Mouse (Mus musculus) hindbrain, postnatal 0 days (tissue): ENCODE results near the gene Wasf2. TPM values are rescaled to one million over a fixed set of nuclear protein-coding genes. Genes with fewer than 3 reads are reported as not detected.
A peak's percentile ranks its signal among the peaks of the same experiment; 100 is the strongest.

Source experiments
- ATAC-seq: fragments of 200-750 bp; cut with Nextera tagmentation; 2 replicates; pipeline ENCODE4 v1.8.0; 2017; ENCODE audit warnings: mild to moderate bottlenecking, moderate TSS enrichment, moderate library complexity
- DNase-seq: peaks from one replicate; pipeline ENCODE4 v3.0.0-alpha.2; 2015; ENCODE audit warnings: low spot score
- H3K27ac ChIP-seq: fragments of 300-500 bp; sonication (generic); 2 replicates; pipeline ENCODE4 v1.5.1; 2014; ENCODE audit warnings: mild to moderate bottlenecking
- H3K27me3 ChIP-seq: fragments of 300-500 bp; sonication (generic); 2 replicates; pipeline ENCODE4 v1.6.1; 2014; ENCODE audit warnings: low read length, mixed read lengths; ENCODE audit not compliant: insufficient read depth
- H3K36me3 ChIP-seq: fragments of 300-500 bp; sonication (generic); 2 replicates; pipeline ENCODE4 v1.6.1; 2014; ENCODE audit warnings: low read length, mixed read lengths; ENCODE audit not compliant: insufficient read depth
- H3K4me1 ChIP-seq: fragments of 300-500 bp; sonication (generic); 2 replicates; pipeline ENCODE4 v1.6.1; 2014; ENCODE audit warnings: antibody characterized with exemption, low read length, mixed read lengths; ENCODE audit not compliant: insufficient read depth
- H3K4me2 ChIP-seq: fragments of 300-500 bp; sonication (generic); 2 replicates; pipeline ENCODE4 v1.6.1; 2014; ENCODE audit warnings: low read depth, mild to moderate bottlenecking, low read length, moderate library complexity, mixed read lengths
- H3K4me3 ChIP-seq: fragments of 300-500 bp; sonication (generic); 2 replicates; pipeline ENCODE4 v1.5.1; 2014; ENCODE audit warnings: low read length
- H3K9ac ChIP-seq: fragments of 300-500 bp; sonication (generic); replicated peaks from 2 replicates; pipeline ENCODE4 v1.6.1; 2014; ENCODE audit warnings: mild to moderate bottlenecking, low read length, moderate library complexity, mixed read lengths
- H3K9me3 ChIP-seq: fragments of 300-500 bp; sonication (generic); 2 replicates; pipeline ENCODE4 v1.6.1; 2016; ENCODE audit warnings: low read length, mixed read lengths
- CTCF ChIP-seq: IDR thresholded peaks from 2 replicates; pipeline ENCODE4 v1.5.1; 2016; ENCODE audit warnings: antibody characterized with exemption, control low read depth, low read depth
- WGBS: fragments of 180-500 bp; shearing (Covaris S2); extraction: QIAGEN DNeasy Blood & Tissue Kit; methylation state at CpG from one replicate; pipeline ENCODE4 v1.1.7; 2014; 5-methylcytosine and 5-hydroxymethylcytosine counted together
- polyA plus RNA-seq: library from polyadenylated mRNA; unstranded; fragments of >200 nt; fragmentation: Nextera tagmentation; extraction: Ambion mirVana; gene quantifications from 2 replicates; pipeline ENCODE4 v1.2.1, GENCODE M21; 2015
- total RNA-seq: library from RNA; depleted of rRNA; stranded (reverse); fragments of >200 nt; gene quantifications from 2 replicates; pipeline ENCODE4 v1.2.3, GENCODE M21; 2014

The Wasf2 gene
- total and polyA plus RNA-seq, 2 experiments from 2014 or later, result 14.1 to 27.5 TPM

DNA sequence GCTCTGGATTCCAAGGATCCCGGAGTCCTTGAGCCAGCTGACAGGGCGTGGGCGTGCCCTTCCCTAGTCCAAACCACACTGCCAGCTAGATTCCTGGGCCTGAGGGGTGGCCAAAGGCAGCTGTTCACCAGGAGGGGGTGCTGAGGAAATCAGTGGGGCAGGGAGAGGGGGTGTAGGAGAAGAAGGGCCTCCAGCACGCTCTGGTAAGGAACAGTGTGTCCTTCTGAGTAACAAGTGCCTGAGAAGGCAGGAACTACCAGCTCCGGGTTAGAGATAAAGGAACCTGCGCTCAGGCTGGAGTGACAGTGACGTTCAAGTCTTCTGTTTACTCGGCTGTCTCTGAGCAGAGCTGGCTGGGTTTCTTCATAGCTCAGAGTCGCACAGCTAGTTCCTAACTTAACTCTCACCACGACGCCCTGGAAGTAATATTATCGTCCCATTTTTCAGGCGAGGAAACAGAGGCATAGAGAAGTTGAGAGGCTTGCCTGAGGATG is 22.5 kb upstream of the Wasf2 start:
- Histone ChIP-seq H3K4me1 (peaks cover 5% of the 10 kb centered on the region), H3K4me2 (no peak overlapping the region), H3K4me3 (no peak overlapping the region), H3K27me3 (no peaks in the 10 kb centered on the region), H3K9ac (no peak overlapping the region), H3K27ac (peak overlapping the region; percentile 58; the same call in 1 of the 2 replicates), H3K9me3 (no peaks in the 10 kb centered on the region), H3K36me3 (no peaks in the 10 kb centered on the region)
- peak; percentile 23; the same call in 1 of the 2 replicates for TF ChIP-seq CTCF
- ATAC-seq, result peak; percentile 43; the same call in 1 of the 2 replicates
- WGBS, result 48% methylated on average over 13 of the region's 13 CpGs
- DNase-seq, result no peak

DNA sequence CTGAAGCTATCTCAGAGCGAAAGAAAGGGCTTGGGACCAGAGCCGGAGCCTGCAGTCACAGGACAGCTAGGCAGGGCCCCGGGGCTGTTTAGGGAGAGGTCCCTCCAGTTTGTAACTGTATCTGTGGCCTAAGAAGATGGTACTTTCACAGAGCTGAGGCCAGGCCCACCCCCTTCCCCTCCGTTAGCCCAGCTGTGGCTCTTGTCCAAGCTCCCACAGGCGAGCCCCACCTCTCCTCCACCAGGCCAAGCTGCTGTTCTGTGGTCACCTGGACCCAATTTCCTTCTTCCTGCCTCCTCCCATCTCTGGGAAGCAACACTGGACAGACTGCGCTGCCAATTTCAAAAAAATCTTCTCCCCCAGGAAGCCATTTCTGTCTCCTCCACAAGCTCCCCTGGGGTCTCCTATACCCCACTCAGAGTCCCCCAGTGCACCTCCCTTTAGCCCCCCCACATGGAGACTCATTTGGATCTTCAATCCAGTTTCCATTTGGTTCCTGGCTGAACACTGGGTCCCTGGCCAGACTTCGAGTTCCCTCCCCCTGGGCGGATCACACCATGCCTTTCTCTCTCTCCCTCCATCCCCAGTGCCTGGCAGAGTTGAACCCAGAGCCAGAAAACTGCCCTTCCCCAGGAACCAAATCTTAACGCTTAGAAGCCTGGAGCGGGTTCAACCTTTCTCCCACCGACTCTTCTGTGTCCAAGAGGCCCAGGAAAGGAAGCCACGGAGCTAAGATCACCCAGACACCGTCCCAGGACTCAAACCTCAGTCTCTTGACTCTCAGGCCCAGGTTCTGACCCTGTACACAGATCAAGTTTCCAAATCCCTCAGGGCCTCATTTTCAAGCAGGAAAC is 21.6 kb upstream of the Wasf2 start:
- Histone ChIP-seq H3K4me2 (no peak overlapping the region), H3K4me3 (no peak overlapping the region), H3K27me3 (no peaks in the 10 kb centered on the region), H3K27ac (peak overlapping the region; percentile 58; the same call in 1 of the 2 replicates), H3K9me3 (no peaks in the 10 kb centered on the region), H3K4me1 (no peaks in the 10 kb centered on the region; the same call in none of the 2 replicates), H3K36me3 (no peaks in the 10 kb centered on the region), H3K9ac (no peak overlapping the region)
- no peak for DNase-seq
- TF ChIP-seq CTCF, result no peak
- 66% methylated on average over 13 of the region's 13 CpGs for WGBS
- ATAC-seq, result peak; percentile 6; the same call in 1 of the 2 replicates

DNA sequence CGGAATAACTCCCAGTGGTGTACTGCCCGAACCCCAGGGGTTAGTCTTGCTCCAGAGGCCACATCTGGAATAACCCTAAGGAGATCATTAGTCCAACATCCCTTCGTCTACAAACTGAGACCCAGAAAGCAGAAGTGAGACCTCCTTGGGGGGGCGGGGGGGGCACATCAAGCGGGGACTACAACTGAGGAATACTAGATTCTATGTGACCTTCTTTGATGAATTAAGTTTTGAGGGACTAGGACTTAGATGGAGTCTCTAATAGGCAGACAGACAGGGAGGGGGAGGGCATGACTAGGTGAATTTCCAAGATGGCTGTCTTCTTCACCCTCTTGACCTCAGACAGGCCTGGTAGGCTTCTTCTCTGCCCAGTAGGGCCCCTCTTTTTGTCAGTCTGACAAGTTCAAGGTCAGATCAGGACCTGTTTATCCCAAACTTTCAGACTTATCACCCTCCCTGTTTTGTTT is 20.9 kb upstream of the Wasf2 start:
- no peak overlapping the region for H3K27ac ChIP-seq
- H3K4me3 ChIP-seq, result no peak overlapping the region
- no peaks in the 10 kb centered on the region for H3K36me3 ChIP-seq
- TF ChIP-seq CTCF, result no peak
- H3K4me2 ChIP-seq, result no peak overlapping the region
- DNase-seq, result no peak
- H3K9ac ChIP-seq, result no peak overlapping the region
- no peaks in the 10 kb centered on the region; the same call in 1 of the 2 replicates for H3K4me1 ChIP-seq
- no peaks in the 10 kb centered on the region for H3K9me3 ChIP-seq
- no peak for ATAC-seq
- WGBS, result 79% methylated on average over 5 of the region's 5 CpGs
- no peaks in the 10 kb centered on the region for H3K27me3 ChIP-seq

DNA sequence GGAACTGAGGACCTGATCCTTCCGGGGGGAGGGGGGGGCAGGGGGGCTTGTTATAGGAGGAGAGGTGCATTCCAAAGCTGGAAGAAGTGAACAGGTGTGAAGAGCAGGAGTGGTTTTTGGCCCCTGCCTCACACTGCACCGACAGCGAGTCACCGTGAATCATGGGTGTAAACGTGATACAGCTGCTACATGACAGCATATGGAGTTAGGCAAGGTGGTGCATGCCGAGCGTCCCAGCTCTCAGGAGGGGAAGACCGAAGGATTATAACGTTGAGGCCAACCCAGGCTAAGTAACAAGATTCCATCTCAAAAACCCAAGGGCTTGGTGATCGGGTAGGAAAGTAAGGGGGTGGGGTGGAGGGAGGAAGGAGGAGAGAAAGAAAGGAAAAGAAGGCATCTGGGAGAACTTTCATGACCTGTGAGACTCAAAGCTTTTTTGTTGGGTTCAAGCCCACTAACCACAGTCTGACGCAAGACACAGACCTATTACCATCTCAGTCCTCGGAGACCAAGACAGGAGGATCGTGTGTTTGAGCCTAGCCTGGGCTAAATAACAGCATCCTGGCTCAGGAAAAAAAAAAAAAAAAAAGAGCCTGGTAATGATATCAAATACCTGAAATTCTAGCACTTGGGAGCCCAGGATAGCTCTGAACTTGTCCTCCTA is 18.0 kb upstream of the Wasf2 start:
- no peaks in the 10 kb centered on the region for H3K36me3 ChIP-seq
- 66% methylated on average over 13 of the region's 13 CpGs for WGBS
- TF ChIP-seq CTCF, result no peak
- no peak overlapping the region for H3K4me3 ChIP-seq
- H3K9me3 ChIP-seq, result no peaks in the 10 kb centered on the region
- H3K4me1 ChIP-seq, result peaks cover under 1% of the 10 kb centered on the region
- no peaks in the 10 kb centered on the region for H3K27me3 ChIP-seq
- no peak overlapping the region for H3K27ac ChIP-seq
- H3K4me2 ChIP-seq, result no peak overlapping the region
- DNase-seq, result no peak
- ATAC-seq, result no peak
- H3K9ac ChIP-seq, result no peak overlapping the region

DNA sequence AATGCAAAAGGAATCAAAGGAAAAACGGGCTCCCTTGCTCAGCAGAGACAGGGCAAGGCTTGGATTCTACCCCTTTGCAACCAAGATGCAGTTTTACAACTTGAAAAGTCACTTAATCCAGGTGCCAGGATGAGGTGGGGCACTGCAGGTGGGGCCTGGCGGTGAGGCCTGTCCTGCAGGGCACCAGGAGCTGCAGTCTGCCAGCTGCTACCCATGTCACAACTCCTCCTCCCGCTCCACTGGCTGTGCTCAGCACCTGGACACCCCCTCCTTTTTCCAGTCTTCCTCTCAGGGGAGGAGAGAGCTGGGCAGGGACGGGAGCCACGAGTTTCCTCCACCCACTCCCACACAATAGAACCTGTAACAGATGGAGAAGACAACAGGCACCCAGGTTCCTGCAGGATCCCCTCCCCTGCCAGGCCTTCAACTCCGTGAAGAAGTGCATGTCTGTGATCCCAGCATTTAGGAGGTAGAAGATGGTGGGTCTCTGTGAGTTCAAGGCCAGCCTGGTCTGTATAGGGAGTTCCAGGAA is 16.9 kb upstream of the Wasf2 start:
- 39% methylated on average over 6 of the region's 6 CpGs for WGBS

DNA sequence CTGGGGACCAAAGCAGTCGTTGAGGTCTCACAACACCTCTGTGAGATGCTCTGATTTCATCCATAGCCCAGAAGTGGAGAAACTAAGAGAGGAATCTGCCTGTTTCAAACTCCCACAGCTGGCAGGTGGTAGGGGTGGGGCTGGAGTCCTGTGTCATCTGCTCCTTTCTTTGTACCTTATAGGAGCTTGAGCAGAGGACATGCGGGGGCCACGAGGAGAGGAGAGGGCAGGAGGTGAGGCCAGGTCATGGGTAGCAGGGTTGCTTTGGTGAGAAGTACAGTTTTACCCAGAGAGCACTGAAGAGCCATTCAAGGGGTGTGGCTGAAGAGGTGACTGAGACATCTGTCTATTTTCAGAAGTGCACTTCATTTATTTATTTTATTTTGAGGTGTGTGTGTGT is 15.5 kb upstream of the Wasf2 start:
- 81% methylated on average over 3 of the region's 3 CpGs for WGBS
- H3K9me3 ChIP-seq, result no peaks in the 10 kb centered on the region
- peaks cover 8% of the 10 kb centered on the region for H3K4me1 ChIP-seq
- H3K9ac ChIP-seq, result no peak overlapping the region
- no peak for ATAC-seq
- H3K36me3 ChIP-seq, result no peaks in the 10 kb centered on the region
- H3K4me3 ChIP-seq, result no peak overlapping the region
- TF ChIP-seq CTCF, result no peak
- no peak overlapping the region for H3K27ac ChIP-seq
- no peak overlapping the region for H3K4me2 ChIP-seq
- no peak for DNase-seq
- H3K27me3 ChIP-seq, result no peaks in the 10 kb centered on the region

More for the DNA sequence above, 16.9 kb upstream of the Wasf2 start:
- no peak for TF ChIP-seq CTCF
- Histone ChIP-seq H3K27me3 (no peaks in the 10 kb centered on the region), H3K27ac (no peak overlapping the region), H3K4me1 (peaks cover 8% of the 10 kb centered on the region), H3K4me2 (no peak overlapping the region), H3K36me3 (no peaks in the 10 kb centered on the region), H3K4me3 (no peak overlapping the region), H3K9ac (no peak overlapping the region), H3K9me3 (no peaks in the 10 kb centered on the region)
- ATAC-seq (no peak), DNase-seq (no peak)
